Mouse (Mus musculus) G1E (cell line): ENCODE measurements at regions not wholly inside any gene's neighbourhood (a gene's known extent, or its start where the extent isn't known, plus 50 kb on each side); places are given as distances from the start of the nearest gene placed in this dataset.

Experiments
- ATAC-seq: 2 replicates; pipeline ENCODE4 v1.8.0; 2016; ENCODE audit warnings: mild to moderate bottlenecking; ENCODE audit not compliant: insufficient number of reproducible peaks, poor library complexity, low FRiP score, severe bottlenecking; ENCODE audit errors: extremely low read depth
- DNase-seq: peaks from one replicate; pipeline ENCODE4 v3.0.0; 2012; ENCODE audit warnings: low spot score
- H3K27me3 ChIP-seq: 2 replicates; pipeline ENCODE4 v1.6.1; 2012; ENCODE audit warnings: mild to moderate bottlenecking, low read length, inconsistent platforms; ENCODE audit not compliant: insufficient read depth
- H3K36me3 ChIP-seq: replicated peaks from 2 replicates; pipeline ENCODE3; 2012; ENCODE audit warnings: mild to moderate bottlenecking, inconsistent platforms
- H3K4me1 ChIP-seq: 2 replicates; pipeline ENCODE4 v1.6.1; 2012; ENCODE audit warnings: low read depth, low read length, inconsistent platforms, mixed read lengths; ENCODE audit not compliant: insufficient read depth
- H3K4me3 ChIP-seq: 2 replicates; pipeline ENCODE4 v1.5.1; 2012; ENCODE audit warnings: low read depth, mild to moderate bottlenecking, inconsistent platforms, low read length, moderate library complexity, mixed read lengths
- H3K9me3 ChIP-seq: replicated peaks from 2 replicates; pipeline ENCODE4 v1.6.1; 2012; ENCODE audit warnings: inconsistent platforms
- CTCF ChIP-seq: IDR thresholded peaks from 2 replicates; pipeline ENCODE4 v1.5.1; 2012; ENCODE audit warnings: low read depth, low read length, inconsistent platforms, mixed read lengths
- GATA1 ChIP-seq: IDR thresholded peaks from 2 replicates; pipeline ENCODE4 v1.6.1; 2012; ENCODE audit warnings: borderline replicate concordance, low read length, inconsistent platforms, mixed read lengths
- GATA2 ChIP-seq: IDR thresholded peaks from 2 replicates; pipeline ENCODE4 v1.6.1; 2012; ENCODE audit warnings: low read depth, low read length, inconsistent platforms, borderline replicate concordance
- POLR2AphosphoS5 ChIP-seq: IDR thresholded peaks from 2 replicates; pipeline ENCODE4 v1.6.1; 2012; ENCODE audit warnings: low read depth, low read length, inconsistent platforms; ENCODE audit not compliant: insufficient replicate concordance
- TAL1 ChIP-seq: conservative IDR thresholded peaks from 2 replicates; pipeline ENCODE4 v1.6.1; 2012; ENCODE audit warnings: low read depth, low read length, inconsistent platforms, mixed read lengths

- DNase-seq (no peak), ATAC-seq (no peak)
- H3K4me3 ChIP-seq = no peak overlapping the region
- no peaks in the 10 kb centered on the region for H3K27me3 ChIP-seq
- no peaks in the 10 kb centered on the region for H3K4me1 ChIP-seq
- H3K9me3 ChIP-seq = 0 out of 2 replicates have a peak, but pooled peaks cover 7% of the 10 kb centered on the region
- TF ChIP-seq GATA2 (no peak), CTCF (no peak), POLR2AphosphoS5 (no peak), GATA1 (no peak), TAL1 (no peak)
- H3K36me3 ChIP-seq = no peaks in the 10 kb centered on the region
Observed at GRCm38 (mm10) chr9:9606322-9606721, 367.4 kb upstream of the Arhgap42 start.

- Histone ChIP-seq H3K4me3 (no peak overlapping the region), H3K36me3 (no peaks in the 10 kb centered on the region), H3K9me3 (0 out of 2 replicates have a peak, but pooled peaks cover 3% of the 10 kb centered on the region), H3K4me1 (no peaks in the 10 kb centered on the region), H3K27me3 (no peaks in the 10 kb centered on the region)
- TF ChIP-seq GATA1 = no peak
- no peak for TF ChIP-seq TAL1
- TF ChIP-seq CTCF = no peak
- no peak for TF ChIP-seq GATA2
- no peak for TF ChIP-seq POLR2AphosphoS5
- DNase-seq (no peak), ATAC-seq (no peak)
Observed at GRCm38 (mm10) chr9:9591263-9591662, 352.4 kb upstream of the Arhgap42 start.

DNA sequence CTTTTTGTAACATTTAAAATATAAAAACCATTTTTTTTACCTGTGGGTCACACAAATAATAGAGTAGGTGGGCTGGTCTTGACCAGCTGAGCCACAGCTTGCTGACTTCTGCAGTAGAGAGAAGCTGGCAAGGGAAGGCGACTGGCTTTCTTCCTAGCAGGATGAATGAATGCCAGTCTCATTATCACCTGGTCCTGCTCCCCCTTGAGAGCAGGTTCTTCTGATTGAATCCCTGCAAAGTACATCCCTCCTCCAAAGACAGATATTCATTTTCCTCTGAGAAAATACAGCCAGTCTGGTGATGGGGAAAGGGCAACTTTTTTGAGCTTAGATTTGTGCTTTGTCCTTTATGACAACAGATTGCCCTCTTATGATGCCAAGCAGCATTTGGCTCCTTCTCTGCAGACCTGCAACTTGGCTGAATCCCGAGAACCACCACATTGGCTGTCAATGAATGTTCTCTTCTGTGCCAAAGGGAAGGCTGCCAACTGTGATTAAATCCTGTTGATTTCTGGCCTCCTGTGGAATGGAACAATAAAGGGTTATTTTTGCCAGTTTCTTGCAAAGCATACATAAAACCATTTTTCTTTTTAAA is 344.2 kb upstream of the Arhgap42 start:
- ATAC-seq (no peak), DNase-seq (no peak)
- TF ChIP-seq POLR2AphosphoS5 = no peak
- no peak for TF ChIP-seq CTCF
- no peak for TF ChIP-seq GATA1
- TF ChIP-seq TAL1 = no peak
- no peak for TF ChIP-seq GATA2

DNA sequence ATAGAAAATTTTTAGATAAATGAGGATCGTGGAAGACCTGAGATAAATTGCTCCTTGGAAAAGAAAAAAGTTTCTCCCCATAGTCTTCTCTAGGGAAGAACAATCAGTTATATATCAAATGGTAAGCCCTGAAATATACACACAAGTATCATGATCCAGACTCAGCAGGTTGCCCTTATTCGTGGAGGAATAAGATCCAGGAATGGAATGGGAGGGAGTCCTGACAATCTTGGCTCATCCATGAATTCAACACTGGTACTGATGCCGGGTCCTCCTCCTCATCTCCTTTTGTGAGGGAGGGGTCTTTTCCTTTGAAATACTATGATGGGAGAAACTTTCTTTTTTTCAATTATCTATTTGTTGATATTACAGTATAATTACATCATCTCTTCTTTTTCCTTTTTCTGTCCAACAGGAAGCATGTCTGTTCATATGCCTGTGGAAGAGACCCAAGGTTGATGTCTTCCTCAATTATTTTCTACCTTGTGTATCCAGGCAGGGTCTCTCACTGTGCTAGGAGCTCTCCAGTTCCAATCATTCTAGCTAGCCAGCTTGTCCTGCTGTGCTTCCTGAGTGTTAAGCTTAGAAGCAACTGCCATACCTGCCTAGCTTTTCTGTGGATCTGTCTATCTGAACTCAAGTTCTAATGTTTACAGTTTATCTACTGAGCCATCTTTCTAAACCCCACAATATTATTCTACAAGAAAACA is 343.6 kb upstream of the Arhgap42 start:
- DNase-seq (no peak), ATAC-seq (no peak)
- Histone ChIP-seq H3K9me3 (no peaks in the 10 kb centered on the region; the same call in 1 of the 2 replicates), H3K36me3 (no peaks in the 10 kb centered on the region), H3K27me3 (no peaks in the 10 kb centered on the region), H3K4me3 (no peak overlapping the region), H3K4me1 (no peaks in the 10 kb centered on the region)
- TF ChIP-seq CTCF (no peak), TAL1 (no peak), POLR2AphosphoS5 (no peak)

More for the DNA sequence above, 344.2 kb upstream of the Arhgap42 start:
- Histone ChIP-seq H3K4me3 (no peak overlapping the region), H3K9me3 (no peaks in the 10 kb centered on the region; the same call in 1 of the 2 replicates), H3K4me1 (no peaks in the 10 kb centered on the region), H3K36me3 (no peaks in the 10 kb centered on the region), H3K27me3 (no peaks in the 10 kb centered on the region)

GRCm38 (mm10) chr9:9568040-9568649 is 329.2 kb upstream of the Arhgap42 start:
- no peak for TF ChIP-seq CTCF
- no peak for TF ChIP-seq TAL1
- no peak for TF ChIP-seq POLR2AphosphoS5
- no peak for TF ChIP-seq GATA2
- no peak for TF ChIP-seq GATA1
- Histone ChIP-seq H3K27me3 (no peaks in the 10 kb centered on the region), H3K36me3 (no peaks in the 10 kb centered on the region), H3K4me3 (no peak overlapping the region), H3K4me1 (no peaks in the 10 kb centered on the region), H3K9me3 (no peaks in the 10 kb centered on the region)
- ATAC-seq (no peak), DNase-seq (no peak)

DNA sequence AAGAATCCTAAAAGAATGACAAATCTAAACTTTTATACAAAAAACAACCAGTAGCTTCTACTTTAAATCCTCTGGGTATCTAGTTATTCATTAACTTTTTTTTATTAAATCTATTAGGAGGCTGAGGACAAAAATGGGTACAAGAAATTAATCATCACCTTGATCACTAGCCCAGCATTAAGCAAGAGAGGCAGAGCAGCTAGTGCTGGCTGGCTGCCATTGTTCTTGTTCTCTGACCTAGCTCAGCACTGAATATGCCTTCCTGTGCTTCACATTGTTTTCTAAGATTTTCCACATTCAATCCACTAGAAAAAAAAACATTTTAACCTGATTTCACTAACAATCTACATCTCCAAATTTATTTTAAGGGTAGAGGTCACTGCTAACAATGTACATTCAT is 325.6 kb upstream of the Arhgap42 start:
- Histone ChIP-seq H3K4me3 (no peak overlapping the region), H3K4me1 (no peaks in the 10 kb centered on the region), H3K36me3 (no peaks in the 10 kb centered on the region), H3K9me3 (no peaks in the 10 kb centered on the region), H3K27me3 (no peaks in the 10 kb centered on the region)
- DNase-seq (no peak), ATAC-seq (no peak)
- TF ChIP-seq TAL1 = no peak
- no peak for TF ChIP-seq CTCF
- TF ChIP-seq GATA2 = no peak
- no peak for TF ChIP-seq GATA1
- TF ChIP-seq POLR2AphosphoS5 = no peak
